ENCODE assay signal across 8 mouse cellular contexts in the genomic region with DNA sequence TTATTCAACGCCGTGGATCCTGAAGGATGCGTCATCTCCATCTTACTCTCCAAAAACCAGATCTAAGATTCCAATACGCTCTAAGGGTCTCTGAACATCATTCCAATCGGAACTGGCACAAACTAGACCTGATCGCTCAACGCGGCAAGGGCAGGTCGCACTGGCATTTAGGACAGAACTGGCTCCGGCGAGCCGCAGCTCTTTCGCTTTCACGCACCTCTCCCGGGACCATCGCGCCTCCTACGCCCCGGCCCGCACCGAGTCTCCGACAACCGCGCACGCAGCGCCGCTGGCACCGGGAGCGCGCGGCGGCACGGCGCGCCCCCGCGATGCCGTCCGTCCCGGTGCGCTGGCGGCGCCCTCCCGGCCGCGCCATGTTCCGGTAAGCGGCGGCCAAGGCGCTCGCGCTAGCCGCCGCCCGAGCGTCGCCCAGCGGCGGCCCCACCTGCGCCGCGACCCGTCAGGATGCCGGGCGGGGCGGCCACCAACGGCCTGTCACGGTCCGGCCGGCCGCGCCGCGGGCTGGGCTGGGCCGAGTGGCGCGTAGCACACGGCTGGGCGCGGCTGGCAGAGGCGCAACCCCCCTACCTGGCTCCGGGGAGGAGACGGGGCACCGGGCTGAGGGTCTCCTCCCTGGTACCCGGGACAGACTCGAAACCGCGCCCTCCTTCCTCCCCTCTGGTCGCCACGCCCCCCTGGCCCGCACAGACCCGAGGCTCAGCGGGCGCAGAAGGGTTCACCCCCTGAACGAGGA. TPM values are rescaled to one million over a fixed set of nuclear protein-coding genes. Genes with fewer than 3 reads are reported as not detected.
DNase-seq lines count a peak whose midpoint lies in the region; ATAC-seq and TF ChIP-seq lines count a peak whose summit lies in the region.

No protein-coding gene starts in this region.

- under 1% methylated on average over 81 of the region's 95 CpGs for WGBS in forebrain, embryonic 16.5 days
- WGBS in hindbrain, embryonic 14.5 days, result under 1% methylated on average over 77 of the region's 95 CpGs
- WGBS in small intestine, adult 2 months, result under 1% methylated on average over 95 of the region's 95 CpGs

- no peak for TF ChIP-seq POLR2A in small intestine, adult 2 months (IDR thresholded peaks at IDR 0.05; ENCODE audit: low read depth, low read length)

- peak overlapping the region; percentile 91 for H3K4me3 ChIP-seq in forebrain, embryonic 16.5 days (replicated peaks; ENCODE audit: low read length)
- H3K4me3 ChIP-seq in hindbrain, embryonic 14.5 days (replicated peaks; ENCODE audit: low read length), result peak overlapping the region; percentile 96
- H3K4me3 ChIP-seq in small intestine, adult 2 months (ENCODE audit: low read depth, low read length), result peak overlapping the region; percentile 91

- peak overlapping the region; percentile 95 for H3K27ac ChIP-seq in forebrain, embryonic 16.5 days (ENCODE audit: low read length)
- H3K27ac ChIP-seq in hindbrain, embryonic 14.5 days, result peak overlapping the region; percentile 97
- H3K27ac ChIP-seq in small intestine, adult 2 months (ENCODE audit: insufficient read depth, low read depth, low read length), result peak overlapping the region; percentile 96

- H3K4me2 ChIP-seq in forebrain, embryonic 16.5 days (ENCODE audit: low read length), result peak overlapping the region; percentile 73
- peak overlapping the region; percentile 89 for H3K4me2 ChIP-seq in hindbrain, embryonic 14.5 days (replicated peaks)

- peaks cover 15% of the 10 kb centered on the region for H3K4me1 ChIP-seq in forebrain, embryonic 16.5 days (replicated peaks; ENCODE audit: control insufficient read depth, insufficient read depth, low read length)
- peaks cover 32% of the 10 kb centered on the region for H3K4me1 ChIP-seq in hindbrain, embryonic 14.5 days (replicated peaks; ENCODE audit: control insufficient read depth, insufficient read depth, low read length)
- H3K4me1 ChIP-seq in small intestine, adult 2 months (ENCODE audit: control insufficient read depth, insufficient read depth, insufficient read length, low read length), result no peaks in the 10 kb centered on the region; the same call in 1 of the 2 replicates

- H3K27me3 ChIP-seq in forebrain, embryonic 16.5 days (replicated peaks; ENCODE audit: control insufficient read depth, insufficient read depth, low read length), result no peaks in the 10 kb centered on the region
- no peaks in the 10 kb centered on the region for H3K27me3 ChIP-seq in hindbrain, embryonic 14.5 days (ENCODE audit: control insufficient read depth, insufficient read depth, low read length)
- no peaks in the 10 kb centered on the region for H3K27me3 ChIP-seq in small intestine, adult 2 months (ENCODE audit: control insufficient read depth, insufficient read depth, low read length)

- H3K9me3 ChIP-seq in forebrain, embryonic 16.5 days (ENCODE audit: control insufficient read depth, low read length), result no peaks in the 10 kb centered on the region
- no peaks in the 10 kb centered on the region for H3K9me3 ChIP-seq in hindbrain, embryonic 14.5 days (ENCODE audit: control insufficient read depth, low read length)

- peak overlapping the region; percentile 92 for H3K9ac ChIP-seq in forebrain, embryonic 16.5 days (replicated peaks; ENCODE audit: low read depth, low read length)
- peak overlapping the region; percentile 93 for H3K9ac ChIP-seq in hindbrain, embryonic 14.5 days

- no peak for TF ChIP-seq CTCF in small intestine, adult 2 months (IDR thresholded peaks at IDR 0.05; ENCODE audit: extremely low read depth, insufficient read length, insufficient replicate concordance, low read depth, low read length)

- intact Hi-C loops in left cerebral cortex, postnatal 14 days (cut with DNase I), result loop anchor here (10.0 kb wide), 1 partner anchor 212 kb away; no protein-coding TSS in a partner anchor

- H3K36me3 ChIP-seq in forebrain, embryonic 16.5 days (ENCODE audit: control insufficient read depth, insufficient read depth), result peaks cover 11% of the 10 kb centered on the region
- peaks cover 26% of the 10 kb centered on the region for H3K36me3 ChIP-seq in hindbrain, embryonic 14.5 days (replicated peaks; ENCODE audit: control insufficient read depth, insufficient read depth)
- peaks cover 15% of the 10 kb centered on the region for H3K36me3 ChIP-seq in small intestine, adult 2 months (ENCODE audit: control insufficient read depth, insufficient read depth, low read length)

- ATAC-seq in forebrain, embryonic 16.5 days, result peak; percentile 85
- ATAC-seq in hindbrain, embryonic 14.5 days (ENCODE audit: low FRiP score), result peak; percentile 84

- DNase-seq in ovary, postnatal 10 days (ENCODE audit: low spot score), result peak; percentile 7
- no peak for DNase-seq in ovary, adult 18-20 months (ENCODE audit: low spot score)
- DNase-seq in cerebellum, adult 11 months, result peak; percentile 64
- DNase-seq in hindbrain, embryonic 14.5 days (ENCODE audit: low spot score), result peak; percentile 58
- DNase-seq in left cerebral cortex, postnatal 14 days (ENCODE audit: low spot score in 2 of 2), result peak; percentile 30 to 53
- peak; percentile 34 for DNase-seq in mesoderm, embryonic 11.5 days (ENCODE audit: low read depth, low spot score)

RNA-seq across cellular contexts. Expression of a gene that starts 0.5 kb away (rescaled TPM):
- 142 TPM in 2 replicates for polyA plus RNA-seq in forebrain, embryonic 16.5 days (2015; fragmentation: Nextera tagmentation; extraction: Ambion mirVana)
- 157 and 165 TPM in 2 replicates for polyA plus RNA-seq in hindbrain, embryonic 14.5 days (2014; fragmentation: Nextera tagmentation; extraction: Ambion mirVana)
- 100 to 1,000 TPM; 107 to 113 TPM for total RNA-seq in left cerebral cortex, postnatal 14 days (2021)
- polyA plus RNA-seq in small intestine, adult 2 months (2012; rRNA removed), result 0.91 and 2.0 TPM in 2 replicates

RNA-seq across cellular contexts. Expression of a gene that starts 25.0 kb away (rescaled TPM):
- polyA plus RNA-seq in forebrain, embryonic 16.5 days (2015; fragmentation: Nextera tagmentation; extraction: Ambion mirVana), result 332 and 339 TPM in 2 replicates
- 414 and 418 TPM in 2 replicates for polyA plus RNA-seq in hindbrain, embryonic 14.5 days (2014; fragmentation: Nextera tagmentation; extraction: Ambion mirVana)
- 100 to 1,000 TPM; 245 to 262 TPM for total RNA-seq in left cerebral cortex, postnatal 14 days (2021)
- 17.0 and 28.7 TPM in 2 replicates for polyA plus RNA-seq in small intestine, adult 2 months (2012; rRNA removed)

RNA-seq across cellular contexts. Expression of a gene that starts 35.0 kb away (rescaled TPM):
- polyA plus RNA-seq in forebrain, embryonic 16.5 days (2015; fragmentation: Nextera tagmentation; extraction: Ambion mirVana), result 44.3 and 52.5 TPM in 2 replicates
- polyA plus RNA-seq in hindbrain, embryonic 14.5 days (2014; fragmentation: Nextera tagmentation; extraction: Ambion mirVana), result 36.3 and 37.7 TPM in 2 replicates
- 10 to 100 TPM; 43.5 to 43.9 TPM for total RNA-seq in left cerebral cortex, postnatal 14 days (2021)
- 11.6 and 32.3 TPM in 2 replicates for polyA plus RNA-seq in small intestine, adult 2 months (2012; rRNA removed)

RNA-seq across cellular contexts. Expression of a gene that starts 47.0 kb away (rescaled TPM):
- 7.8 and 8.7 TPM in 2 replicates for polyA plus RNA-seq in forebrain, embryonic 16.5 days (2015; fragmentation: Nextera tagmentation; extraction: Ambion mirVana)
- 4.1 and 4.6 TPM in 2 replicates for polyA plus RNA-seq in hindbrain, embryonic 14.5 days (2014; fragmentation: Nextera tagmentation; extraction: Ambion mirVana)
- total RNA-seq in left cerebral cortex, postnatal 14 days (2021), result 1 to 10 TPM; 2.8 to 3.0 TPM
- 2.1 and 2.7 TPM in 2 replicates for polyA plus RNA-seq in small intestine, adult 2 months (2012; rRNA removed)

Comparison
In these comparisons a context has a peak if more than half of its experiments do, and no peak if none do; other contexts are left out.
1. RNA of a gene that starts 0.5 kb away (polyA plus RNA-seq): 157 to 165 TPM in hindbrain, embryonic 14.5 days and 142 TPM in forebrain, embryonic 16.5 days; 0.91 to 2.0 TPM in small intestine, adult 2 months; every median in the first group is over 10 times any median in the second.
2. RNA of a gene that starts 25.0 kb away (polyA plus RNA-seq): 414 to 418 TPM in hindbrain, embryonic 14.5 days and 332 to 339 TPM in forebrain, embryonic 16.5 days; 17.0 to 28.7 TPM in small intestine, adult 2 months; every median in the first group is over 10 times any median in the second.
3. Peak in every context shown above with its lines, with median percentiles within 50 percentile points of each other: H3K27ac ChIP-seq and H3K4me3 ChIP-seq.